Mouse (Mus musculus): ENCODE measurements around the gene Zfp704. TPM values are rescaled to one million over a fixed set of nuclear protein-coding genes. Genes with fewer than 3 reads are reported as not detected.

Zfp704 gene
- polyA plus RNA-seq, 1 experiment = 17.2 TPM

DNA sequence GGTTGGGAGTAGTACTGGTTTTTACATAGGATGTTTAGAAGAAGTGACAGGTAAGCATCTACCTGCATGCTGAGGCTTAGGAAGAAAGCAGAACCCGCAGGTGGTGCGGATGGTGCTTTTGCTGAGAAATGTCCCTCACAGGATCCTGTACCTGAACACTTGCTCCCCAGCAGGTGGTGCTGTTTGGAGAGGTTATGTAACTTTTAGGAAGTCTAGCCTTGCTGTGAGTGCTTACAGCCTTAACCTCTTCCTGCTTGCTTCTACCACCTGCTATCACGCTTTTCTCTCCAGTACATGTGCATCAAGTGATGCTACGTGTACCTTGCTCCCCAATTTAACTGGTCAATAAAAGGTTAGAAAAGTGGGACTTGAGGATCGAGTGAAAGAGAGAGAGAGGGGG lies 161.3 kb downstream of the Zfp704 start:
- no peaks in the 10 kb centered on the region for H3K4me1 ChIP-seq (ENCODE audit: control insufficient read depth, insufficient read depth, low read length)
- H3K27me3 ChIP-seq (ENCODE audit: control insufficient read depth, insufficient read depth, low read length) = no peaks in the 10 kb centered on the region
- no peak overlapping the region for H3K4me3 ChIP-seq (ENCODE audit: control insufficient read depth, low read depth, low read length)
- TF ChIP-seq POLR2A (IDR thresholded peaks at IDR 0.05; ENCODE audit: control insufficient read depth, low read depth, low read length) (no peak), CTCF (IDR thresholded peaks at IDR 0.05; ENCODE audit: control insufficient read depth, insufficient read depth, insufficient replicate concordance, low read depth, low read length) (no peak)
- no peaks in the 10 kb centered on the region for H3K36me3 ChIP-seq (ENCODE audit: control insufficient read depth, insufficient read depth, low read length)
- H3K27ac ChIP-seq (ENCODE audit: control insufficient read depth, insufficient read depth, low read depth, low read length) = no peak overlapping the region

DNA sequence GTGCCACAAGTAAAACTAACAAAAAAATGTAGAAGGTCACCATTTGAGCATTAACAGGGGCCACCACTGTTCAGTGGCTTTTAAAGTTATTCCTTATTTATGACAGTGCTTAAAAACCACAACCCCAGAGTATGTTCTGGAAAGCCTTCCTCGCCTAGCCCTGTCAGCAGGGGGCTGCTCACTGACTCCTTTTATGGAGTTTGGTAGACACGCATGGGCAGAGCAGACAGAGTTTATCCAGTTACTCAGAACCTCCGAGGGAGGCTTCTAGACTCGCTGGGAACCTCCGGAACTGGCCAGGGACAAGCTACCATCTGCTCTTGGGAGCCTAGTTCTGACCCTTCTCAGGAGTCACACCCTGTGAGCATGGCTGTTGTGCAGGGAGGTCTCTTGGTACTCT lies 165.3 kb downstream of the Zfp704 start:
- TF ChIP-seq CTCF (IDR thresholded peaks at IDR 0.05; ENCODE audit: control insufficient read depth, insufficient read depth, insufficient replicate concordance, low read depth, low read length) (no peak), POLR2A (IDR thresholded peaks at IDR 0.05; ENCODE audit: control insufficient read depth, low read depth, low read length) (no peak)
- Histone ChIP-seq H3K27ac (ENCODE audit: control insufficient read depth, insufficient read depth, low read depth, low read length) (no peak overlapping the region), H3K27me3 (ENCODE audit: control insufficient read depth, insufficient read depth, low read length) (no peaks in the 10 kb centered on the region), H3K4me3 (ENCODE audit: control insufficient read depth, low read depth, low read length) (no peak overlapping the region), H3K4me1 (ENCODE audit: control insufficient read depth, insufficient read depth, low read length) (peaks cover 2% of the 10 kb centered on the region), H3K36me3 (ENCODE audit: control insufficient read depth, insufficient read depth, low read length) (no peaks in the 10 kb centered on the region)

- Histone ChIP-seq H3K4me3 (ENCODE audit: control insufficient read depth, low read depth, low read length) (no peak overlapping the region), H3K27me3 (ENCODE audit: control insufficient read depth, insufficient read depth, low read length) (no peaks in the 10 kb centered on the region), H3K36me3 (ENCODE audit: control insufficient read depth, insufficient read depth, low read length) (no peaks in the 10 kb centered on the region), H3K27ac (ENCODE audit: control insufficient read depth, insufficient read depth, low read depth, low read length) (no peak overlapping the region), H3K4me1 (ENCODE audit: control insufficient read depth, insufficient read depth, low read length) (peaks cover 2% of the 10 kb centered on the region)
- TF ChIP-seq POLR2A (IDR thresholded peaks at IDR 0.05; ENCODE audit: control insufficient read depth, low read depth, low read length) (no peak), CTCF (IDR thresholded peaks at IDR 0.05; ENCODE audit: control insufficient read depth, insufficient read depth, insufficient replicate concordance, low read depth, low read length) (no peak)
Observed at GRCm38 (mm10) chr3:9443981-9444380, 165.9 kb downstream of the Zfp704 start.

DNA sequence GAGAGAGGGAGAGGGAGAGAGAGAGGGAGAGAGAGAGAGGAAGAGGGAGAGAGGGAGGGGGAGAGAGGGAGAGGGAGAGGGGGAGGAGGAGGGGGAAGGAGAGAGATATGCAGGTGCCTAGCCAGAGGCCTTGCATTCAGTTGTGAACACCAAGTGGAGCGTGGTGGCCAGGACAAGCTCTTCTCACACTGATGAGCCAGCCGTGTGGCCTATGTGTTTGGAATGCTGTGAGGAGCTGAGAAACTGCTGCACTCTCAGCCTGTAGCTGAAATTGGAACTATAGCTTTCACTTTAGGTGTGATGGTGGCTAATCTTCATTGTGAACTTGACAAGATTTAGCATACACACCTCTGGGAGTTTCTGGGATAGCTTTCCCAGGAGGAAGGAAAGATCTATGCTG lies 166.4 kb downstream of the Zfp704 start:
- TF ChIP-seq POLR2A (IDR thresholded peaks at IDR 0.05; ENCODE audit: control insufficient read depth, low read depth, low read length) = no peak
- no peak for TF ChIP-seq CTCF (IDR thresholded peaks at IDR 0.05; ENCODE audit: control insufficient read depth, insufficient read depth, insufficient replicate concordance, low read depth, low read length)
- H3K4me1 ChIP-seq (ENCODE audit: control insufficient read depth, insufficient read depth, low read length) = peaks cover 2% of the 10 kb centered on the region
- no peak overlapping the region for H3K27ac ChIP-seq (ENCODE audit: control insufficient read depth, insufficient read depth, low read depth, low read length)
- H3K36me3 ChIP-seq (ENCODE audit: control insufficient read depth, insufficient read depth, low read length) = no peaks in the 10 kb centered on the region
- H3K27me3 ChIP-seq (ENCODE audit: control insufficient read depth, insufficient read depth, low read length) = no peaks in the 10 kb centered on the region
- H3K4me3 ChIP-seq (ENCODE audit: control insufficient read depth, low read depth, low read length) = no peak overlapping the region

DNA sequence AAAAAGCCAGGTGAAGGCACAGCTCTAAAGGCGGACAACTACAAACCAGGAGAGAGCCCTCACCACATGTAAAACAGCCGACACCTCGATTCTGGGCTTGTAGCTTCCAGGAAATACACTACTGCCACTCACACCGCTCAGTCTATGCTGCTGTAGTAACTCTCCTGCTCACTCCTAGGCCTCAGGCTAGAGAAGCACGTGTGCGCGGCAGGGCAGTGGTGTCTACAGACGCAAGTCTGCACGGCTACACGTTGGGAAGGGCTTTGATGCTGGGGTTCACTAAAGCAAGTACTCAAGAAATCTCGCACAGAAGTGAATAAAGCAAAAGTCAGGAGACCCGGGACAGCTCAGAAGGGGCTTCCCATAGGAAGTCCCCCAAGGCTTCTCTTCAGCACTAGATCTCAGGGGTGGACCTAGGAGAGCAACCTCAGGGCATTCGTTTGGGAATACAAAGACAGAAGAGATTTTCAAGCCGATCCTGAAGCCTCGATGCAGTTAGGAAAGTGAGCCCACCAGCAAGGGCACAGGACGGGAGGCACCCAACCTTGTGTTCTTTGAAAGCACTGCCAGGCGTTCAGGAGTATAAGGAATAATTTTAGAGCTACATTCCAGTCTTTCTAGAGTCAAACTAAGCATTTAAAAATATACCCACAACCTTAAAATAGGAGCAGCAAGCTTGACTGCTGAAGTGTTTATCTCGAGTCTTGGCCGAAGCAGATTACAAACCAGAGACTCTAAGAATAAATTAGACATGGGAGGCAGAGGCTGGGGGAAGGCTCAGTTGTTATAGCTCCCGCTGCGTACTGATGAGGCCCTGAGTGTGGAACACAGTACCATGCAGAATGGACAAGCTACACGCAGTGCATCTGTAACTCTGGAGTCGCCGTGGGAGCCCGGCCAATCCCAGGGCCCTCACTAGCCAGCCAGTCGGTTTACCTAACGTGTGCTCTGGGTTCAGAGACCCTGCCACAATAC lies 168.0 kb downstream of the Zfp704 start:
- Histone ChIP-seq H3K27ac (ENCODE audit: control insufficient read depth, insufficient read depth, low read depth, low read length) (no peak overlapping the region), H3K4me1 (ENCODE audit: control insufficient read depth, insufficient read depth, low read length) (peaks cover 2% of the 10 kb centered on the region), H3K4me3 (ENCODE audit: control insufficient read depth, low read depth, low read length) (no peak overlapping the region), H3K36me3 (ENCODE audit: control insufficient read depth, insufficient read depth, low read length) (no peaks in the 10 kb centered on the region), H3K27me3 (ENCODE audit: control insufficient read depth, insufficient read depth, low read length) (no peaks in the 10 kb centered on the region)
- TF ChIP-seq CTCF (IDR thresholded peaks at IDR 0.05; ENCODE audit: control insufficient read depth, insufficient read depth, insufficient replicate concordance, low read depth, low read length) (no peak), POLR2A (IDR thresholded peaks at IDR 0.05; ENCODE audit: control insufficient read depth, low read depth, low read length) (no peak)

DNA sequence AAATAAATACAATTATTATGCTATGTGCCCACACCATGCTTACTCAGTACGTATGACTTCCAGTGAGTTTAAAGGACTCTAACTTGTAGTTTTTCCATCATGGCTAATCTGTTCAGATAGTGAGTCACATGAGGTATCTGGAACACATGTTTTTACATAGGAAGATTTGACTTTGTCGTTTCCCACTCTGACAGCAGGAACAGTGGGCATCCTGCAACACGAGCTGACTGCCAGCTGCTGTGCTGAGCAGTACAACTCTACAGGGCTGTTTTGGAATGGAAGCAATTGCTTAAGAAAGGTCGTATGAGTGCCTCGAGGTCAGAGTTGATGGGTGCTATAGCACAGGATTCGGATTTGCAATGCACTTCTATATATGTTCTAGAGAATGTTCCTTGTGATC lies 169.4 kb downstream of the Zfp704 start:
- TF ChIP-seq POLR2A (IDR thresholded peaks at IDR 0.05; ENCODE audit: control insufficient read depth, low read depth, low read length) = no peak
- TF ChIP-seq CTCF (IDR thresholded peaks at IDR 0.05; ENCODE audit: control insufficient read depth, insufficient read depth, insufficient replicate concordance, low read depth, low read length) = no peak
- Histone ChIP-seq H3K4me3 (ENCODE audit: control insufficient read depth, low read depth, low read length) (no peak overlapping the region), H3K4me1 (ENCODE audit: control insufficient read depth, insufficient read depth, low read length) (peaks cover 2% of the 10 kb centered on the region), H3K27ac (ENCODE audit: control insufficient read depth, insufficient read depth, low read depth, low read length) (no peak overlapping the region), H3K36me3 (ENCODE audit: control insufficient read depth, insufficient read depth, low read length) (no peaks in the 10 kb centered on the region), H3K27me3 (ENCODE audit: control insufficient read depth, insufficient read depth, low read length) (no peaks in the 10 kb centered on the region)

- Histone ChIP-seq H3K27me3 (ENCODE audit: control insufficient read depth, insufficient read depth, low read length) (no peaks in the 10 kb centered on the region), H3K4me1 (ENCODE audit: control insufficient read depth, insufficient read depth, low read length) (peaks cover 2% of the 10 kb centered on the region), H3K4me3 (ENCODE audit: control insufficient read depth, low read depth, low read length) (no peak overlapping the region), H3K36me3 (ENCODE audit: control insufficient read depth, insufficient read depth, low read length) (no peaks in the 10 kb centered on the region), H3K27ac (ENCODE audit: control insufficient read depth, insufficient read depth, low read depth, low read length) (no peak overlapping the region)
- TF ChIP-seq POLR2A (IDR thresholded peaks at IDR 0.05; ENCODE audit: control insufficient read depth, low read depth, low read length) (no peak), CTCF (IDR thresholded peaks at IDR 0.05; ENCODE audit: control insufficient read depth, insufficient read depth, insufficient replicate concordance, low read depth, low read length) (no peak)
Observed at GRCm38 (mm10) chr3:9439619-9440286, 170.1 kb downstream of the Zfp704 start.
